Mouse (Mus musculus) B cell, adult 67 days (primary cell): ENCODE results near the gene Gm13757. TPM values are rescaled to one million over a fixed set of nuclear protein-coding genes. Genes with fewer than 3 reads are reported as not detected.

Experiments used
- total RNA-seq, 2 experiments: library from RNA; stranded (reverse); gene quantifications; 4 replicates each; pipeline ENCODE4 v1.2.4; 2023

Gm13757 gene
- total RNA-seq: not detected

GRCm38 (mm10) chr2:88449031-88449430 lies at the start of gene Gm13757:
Gene Gm13757, minus strand, starts transcription at chr2:88449131.

DNA sequence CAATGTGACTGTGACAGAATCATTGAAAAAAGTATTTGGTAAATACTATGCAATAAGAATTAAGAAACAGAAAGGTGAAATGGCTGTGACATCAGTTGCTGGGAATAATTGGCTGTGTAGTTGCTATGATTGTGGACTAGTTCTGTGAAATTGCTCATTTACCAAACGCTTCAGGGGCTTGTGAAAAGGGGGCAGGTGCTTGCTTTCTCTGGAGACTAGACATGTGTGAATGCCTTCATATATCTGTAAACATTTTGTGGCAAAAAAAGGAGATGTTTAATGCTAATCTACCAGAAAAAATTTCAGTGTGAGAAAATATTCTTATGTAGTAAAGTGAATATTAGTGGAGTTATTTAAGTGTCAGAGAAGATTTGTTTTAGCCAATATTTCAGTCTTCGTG lies 44.1 kb upstream of the Gm13757 start, which contains the start of gene Olfr1185-ps1:
TSS of gene Olfr1185-ps1 (plus strand) at position 301 of the 400 bp plus-strand sequence.

GRCm38 (mm10) chr2:88483298-88483697 lies 34.4 kb upstream of the Gm13757 start, which contains the start of gene Olfr1184:
Gene Olfr1184, plus strand, starts transcription at chr2:88483598.

DNA sequence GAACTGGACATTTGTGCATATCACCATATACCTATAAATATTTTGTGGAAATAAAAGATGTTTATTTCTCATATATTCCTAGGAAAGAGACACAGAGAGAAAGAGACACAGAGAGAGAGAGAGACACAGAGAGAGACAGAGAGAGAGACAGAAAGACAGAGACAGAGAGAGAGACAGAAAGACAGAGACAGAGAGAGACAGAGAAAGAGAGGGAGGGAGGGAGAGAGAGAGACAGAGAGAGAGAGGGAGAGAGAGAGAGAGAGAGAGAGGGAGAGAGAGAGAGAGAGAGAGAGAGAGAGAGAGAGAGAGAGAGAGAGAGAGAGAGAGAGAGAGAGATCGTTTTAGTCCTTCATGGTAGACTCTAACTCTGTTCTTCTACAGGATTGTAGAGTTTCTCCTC lies 5.6 kb upstream of the Gm13757 start, which contains the start of gene Olfr1183:
TSS of gene Olfr1183 (plus strand) at position 301 of the 400 bp plus-strand sequence.

GRCm38 (mm10) chr2:88426071-88426470 lies 22.9 kb downstream of the Gm13757 start, which contains the start of gene Olfr1181:
Gene Olfr1181, minus strand, starts transcription at chr2:88426171.

GRCm38 (mm10) chr2:88419051-88419450 lies 29.9 kb downstream of the Gm13757 start, which contains the start of gene Olfr1180:
Gene Olfr1180, minus strand, starts transcription at chr2:88419151.

DNA sequence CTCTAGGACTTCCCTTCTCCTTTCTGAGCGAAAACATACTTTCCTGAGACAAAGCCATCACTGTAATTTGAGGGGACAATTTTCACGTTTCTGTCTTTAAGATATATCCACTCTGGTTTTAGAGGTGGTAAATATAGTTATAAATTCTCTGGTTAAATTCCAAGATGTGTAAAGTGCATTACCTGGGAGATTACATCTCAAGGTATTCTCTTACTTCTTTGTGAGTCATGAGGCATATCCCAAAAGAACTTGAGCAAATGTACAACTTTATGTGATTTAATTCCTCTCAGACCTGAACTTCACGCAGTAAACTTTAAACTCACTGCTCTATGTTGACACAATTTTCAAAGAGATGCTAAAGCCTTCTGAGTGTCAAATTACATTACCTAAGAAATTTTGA lies 42.6 kb downstream of the Gm13757 start, which contains the start of gene Olfr1179:
TSS of gene Olfr1179 (minus strand) at position 101 of the 400 bp plus-strand sequence.

Other genes with a start within 250 kb of the Gm13757 start
- gene Olfr1170, start 220.8 kb downstream of the Gm13757 start, total RNA-seq: not detected
- gene Olfr1173, start 169.3 kb downstream of the Gm13757 start, total RNA-seq: under 1 TPM; 0.12 to 0.20 TPM
- not detected for gene Olfr1174-ps, start 134.0 kb downstream of the Gm13757 start, total RNA-seq
- under 1 TPM in 1 of 2 experiments, not detected in 1; 0.15 TPM for gene Olfr1175-ps, start 121.9 kb downstream of the Gm13757 start, total RNA-seq
- not detected for gene Olfr1176, start 112.4 kb downstream of the Gm13757 start, total RNA-seq
- gene Olfr1177-ps, start 102.6 kb downstream of the Gm13757 start, total RNA-seq: not detected
- not detected for gene Olfr1178, start 62.1 kb downstream of the Gm13757 start, total RNA-seq
- not detected for gene Olfr1179, start 42.7 kb downstream of the Gm13757 start, total RNA-seq
- not detected for gene Olfr1180, start 30.0 kb downstream of the Gm13757 start, total RNA-seq
- gene Olfr1181, start 23.0 kb downstream of the Gm13757 start, total RNA-seq: not detected
- gene Olfr1183, start 5.7 kb upstream of the Gm13757 start, total RNA-seq: not detected
- gene Olfr1184, start 34.5 kb upstream of the Gm13757 start, total RNA-seq: not detected
- gene Olfr1185-ps1, start 44.2 kb upstream of the Gm13757 start, total RNA-seq: not detected
- not detected for gene Olfr1186, start 69.4 kb upstream of the Gm13757 start, total RNA-seq
- gene Olfr1188, start 107.8 kb upstream of the Gm13757 start, total RNA-seq: not detected
- not detected for gene Olfr1189, start 137.3 kb upstream of the Gm13757 start, total RNA-seq
- under 1 TPM in 1 of 2 experiments, not detected in 1; 0.12 TPM for gene Olfr1191-ps1, start 191.4 kb upstream of the Gm13757 start, total RNA-seq
- not detected for gene Olfr1192-ps1, start 199.4 kb upstream of the Gm13757 start, total RNA-seq
- gene Olfr1193, start 226.5 kb upstream of the Gm13757 start, total RNA-seq: not detected
- not detected for gene Olfr1195, start 240.1 kb upstream of the Gm13757 start, total RNA-seq